In the genomic region with DNA sequence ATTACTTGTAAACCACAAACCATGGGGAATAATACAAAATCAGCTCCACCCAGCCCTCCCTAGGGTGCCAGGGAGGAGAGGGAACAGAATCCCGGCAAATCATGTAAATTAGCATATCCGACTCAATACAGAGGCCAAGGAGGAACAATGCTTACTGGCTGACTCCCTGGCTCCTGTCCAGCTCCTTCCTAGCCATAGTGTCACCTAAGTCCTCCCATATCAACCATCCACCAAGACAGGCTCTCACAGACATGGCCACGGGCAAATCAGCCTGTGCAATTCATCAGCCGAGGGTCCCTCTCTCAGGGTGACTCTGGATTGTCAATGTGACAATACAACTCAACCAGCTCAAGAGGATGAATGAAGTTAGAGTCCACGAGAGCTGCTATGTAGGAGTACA, we compare ENCODE assay signal across 8 mouse cellular contexts. TPM values are rescaled to one million over a fixed set of nuclear protein-coding genes. Genes with fewer than 3 reads are reported as not detected.
DNase-seq lines count a peak whose midpoint lies in the region; ATAC-seq and TF ChIP-seq lines count a peak whose summit lies in the region.

No protein-coding gene starts in this region.

- H3K36me3 ChIP-seq in E14TG2a.4 (ENCODE audit: insufficient read depth, low read length), result peaks cover 37% of the 10 kb centered on the region
- peaks cover 8% of the 10 kb centered on the region for H3K36me3 ChIP-seq in forebrain, embryonic 13.5 days (ENCODE audit: poor library complexity, severe bottlenecking)
- H3K36me3 ChIP-seq in kidney, postnatal 0 days (ENCODE audit: insufficient read depth, low read length), result peaks cover 9% of the 10 kb centered on the region; the same call in 1 of the 2 replicates
- no peaks in the 10 kb centered on the region for H3K36me3 ChIP-seq in neural tube, embryonic 14.5 days (ENCODE audit: control insufficient read depth, insufficient read depth, low read length)
- H3K36me3 ChIP-seq in thymus, adult 2 months (ENCODE audit: control insufficient read depth, insufficient read depth, low read length), result no peaks in the 10 kb centered on the region

- no peaks in the 10 kb centered on the region for H3K9me3 ChIP-seq in E14TG2a.4 (ENCODE audit: low read length)
- no peaks in the 10 kb centered on the region for H3K9me3 ChIP-seq in forebrain, embryonic 13.5 days (replicated peaks)
- no peaks in the 10 kb centered on the region for H3K9me3 ChIP-seq in kidney, postnatal 0 days (replicated peaks; ENCODE audit: low read length)
- H3K9me3 ChIP-seq in neural tube, embryonic 14.5 days (ENCODE audit: control insufficient read depth, low read length), result no peaks in the 10 kb centered on the region

- peak overlapping the region; percentile 89 for H3K4me3 ChIP-seq in E14TG2a.4 (replicated peaks; ENCODE audit: low read length)
- peak overlapping the region; percentile 67 for H3K4me3 ChIP-seq in forebrain, embryonic 13.5 days
- H3K4me3 ChIP-seq in kidney, postnatal 0 days (replicated peaks; ENCODE audit: low read depth, low read length), result peak overlapping the region; percentile 65
- H3K4me3 ChIP-seq in neural tube, embryonic 14.5 days (ENCODE audit: low read depth, low read length), result peak overlapping the region; percentile 69; the same call in 1 of the 2 replicates
- no peak overlapping the region for H3K4me3 ChIP-seq in thymus, adult 2 months (ENCODE audit: control insufficient read depth, insufficient read depth, low read length)

- peak overlapping the region; percentile 80 for H3K9ac ChIP-seq in forebrain, embryonic 13.5 days
- H3K9ac ChIP-seq in kidney, postnatal 0 days (ENCODE audit: low read depth, low read length), result peak overlapping the region; percentile 77; the same call in 1 of the 2 replicates
- peak overlapping the region; percentile 32; the same call in 1 of the 2 replicates for H3K9ac ChIP-seq in neural tube, embryonic 14.5 days (replicated peaks; ENCODE audit: low read depth, low read length)

- H3K4me2 ChIP-seq in forebrain, embryonic 13.5 days, result peak overlapping the region; percentile 98
- peak overlapping the region; percentile 78 for H3K4me2 ChIP-seq in kidney, postnatal 0 days (ENCODE audit: low read length)
- peak overlapping the region; percentile 82; the same call in 1 of the 2 replicates for H3K4me2 ChIP-seq in neural tube, embryonic 14.5 days (ENCODE audit: low read depth, low read length)

- TF ChIP-seq CTCF in E14TG2a.4 (conservative IDR thresholded peaks at IDR 0.05; ENCODE audit: low read length), result no peak
- no peak for TF ChIP-seq CTCF in kidney, postnatal 0 days (IDR thresholded peaks at IDR 0.05; ENCODE audit: low read depth)
- no peak for TF ChIP-seq CTCF in thymus, adult 2 months (IDR thresholded peaks at IDR 0.05; ENCODE audit: borderline replicate concordance, control insufficient read depth, extremely low read depth, insufficient read depth, low read length, poor library complexity)

- no peak for ATAC-seq in forebrain, embryonic 13.5 days
- no peak for ATAC-seq in kidney, postnatal 0 days (replicated peaks; ENCODE audit: low FRiP score, low read depth)
- ATAC-seq in neural tube, embryonic 14.5 days (ENCODE audit: low read depth), result no peak

- no peak overlapping the region for H3K27ac ChIP-seq in forebrain, embryonic 13.5 days
- H3K27ac ChIP-seq in kidney, postnatal 0 days, result no peak overlapping the region
- no peak overlapping the region for H3K27ac ChIP-seq in neural tube, embryonic 14.5 days (ENCODE audit: low read depth, low read length)
- no peak overlapping the region for H3K27ac ChIP-seq in thymus, adult 2 months (ENCODE audit: control insufficient read depth, insufficient read depth, low read length)

- H3K4me1 ChIP-seq in E14TG2a.4 (replicated peaks; ENCODE audit: low read depth, low read length), result peaks cover 28% of the 10 kb centered on the region
- peaks cover 20% of the 10 kb centered on the region for H3K4me1 ChIP-seq in forebrain, embryonic 13.5 days
- peaks cover 10% of the 10 kb centered on the region; the same call in 1 of the 2 replicates for H3K4me1 ChIP-seq in kidney, postnatal 0 days (replicated peaks; ENCODE audit: insufficient read depth, low read length)
- H3K4me1 ChIP-seq in neural tube, embryonic 14.5 days (ENCODE audit: control insufficient read depth, insufficient read depth, low read length), result peaks cover 6% of the 10 kb centered on the region; the same call in 1 of the 2 replicates
- peaks cover 9% of the 10 kb centered on the region for H3K4me1 ChIP-seq in thymus, adult 2 months (replicated peaks; ENCODE audit: control insufficient read depth, insufficient read depth, low read length)

- TF ChIP-seq POLR2A in thymus, adult 2 months (IDR thresholded peaks at IDR 0.05; ENCODE audit: control insufficient read depth, extremely low read depth, insufficient read depth, low read length, poor library complexity), result no peak

- peak; percentile 24 for DNase-seq in 416B (ENCODE audit: low read depth)
- DNase-seq in kidney, postnatal 0 days (ENCODE audit: low spot score), result no peak
- no peak for DNase-seq in thymus, adult 2 months
- no peak for DNase-seq in gastrocnemius, postnatal 36 days
- no peak for DNase-seq in c-Kit-positive CD71-positive TER-119-positive erythroid progenitor cells, embryonic 14.5 days (ENCODE audit: low spot score)

- intact Hi-C loops in gastrocnemius, postnatal 36 days (cut with DNase I), result loop anchor here (10.0 kb wide), 1 partner anchor 406 kb away; a partner anchor contains a TSS

- 26% methylated on average over 5 of the region's 5 CpGs for WGBS in forebrain, embryonic 13.5 days
- 41% methylated on average over 5 of the region's 5 CpGs for whole genome bisulfite sequencing in kidney, postnatal 0 days
- WGBS in neural tube, embryonic 14.5 days, result 20% methylated on average over 5 of the region's 5 CpGs
- WGBS in thymus, adult 2 months, result 87% methylated on average over 5 of the region's 5 CpGs

- peaks cover 3% of the 10 kb centered on the region; the same call in 1 of the 2 replicates for H3K27me3 ChIP-seq in E14TG2a.4 (ENCODE audit: insufficient read depth, low read length)
- H3K27me3 ChIP-seq in forebrain, embryonic 13.5 days, result no peaks in the 10 kb centered on the region
- H3K27me3 ChIP-seq in kidney, postnatal 0 days (ENCODE audit: insufficient read depth, low read length), result no peaks in the 10 kb centered on the region
- H3K27me3 ChIP-seq in neural tube, embryonic 14.5 days (ENCODE audit: control insufficient read depth, insufficient read depth, low read length), result no peaks in the 10 kb centered on the region
- no peaks in the 10 kb centered on the region for H3K27me3 ChIP-seq in thymus, adult 2 months (ENCODE audit: control insufficient read depth, insufficient read depth, low read length)

RNA-seq across cellular contexts. Expression of a gene that starts 1.4 kb away (rescaled TPM):
- 99.7 and 106 TPM in 2 replicates for polyA plus RNA-seq in forebrain, embryonic 13.5 days (2015; fragmentation: Nextera tagmentation; extraction: Ambion mirVana)
- polyA plus RNA-seq in kidney, postnatal 0 days (2015; fragmentation: Nextera tagmentation; extraction: Ambion mirVana), result 297 and 318 TPM in 2 replicates
- 104 TPM in 2 replicates for polyA plus RNA-seq in neural tube, embryonic 14.5 days (2014; fragmentation: Nextera tagmentation; extraction: Ambion mirVana)
- polyA plus RNA-seq in thymus, adult 2 months (2012; rRNA removed), result 52.3 and 54.3 TPM in 2 replicates
- total RNA-seq in gastrocnemius, postnatal 36 days (2021), result 10 to 100 TPM; 54.0 to 57.9 TPM

RNA-seq across cellular contexts. Expression of a gene that starts 4.9 kb away (rescaled TPM):
- not detected in 2 replicates for polyA plus RNA-seq in forebrain, embryonic 13.5 days (2015; fragmentation: Nextera tagmentation; extraction: Ambion mirVana)
- polyA plus RNA-seq in kidney, postnatal 0 days (2015; fragmentation: Nextera tagmentation; extraction: Ambion mirVana), result not detected in 2 replicates
- 0.30 TPM in 1 of 2 replicates, not detected in the other for polyA plus RNA-seq in neural tube, embryonic 14.5 days (2014; fragmentation: Nextera tagmentation; extraction: Ambion mirVana)
- not detected in 2 replicates for polyA plus RNA-seq in thymus, adult 2 months (2012; rRNA removed)
- not detected for total RNA-seq in gastrocnemius, postnatal 36 days (2021)

RNA-seq across cellular contexts. Expression of a gene that starts 44.5 kb away (rescaled TPM):
- 47.9 and 50.3 TPM in 2 replicates for polyA plus RNA-seq in forebrain, embryonic 13.5 days (2015; fragmentation: Nextera tagmentation; extraction: Ambion mirVana)
- polyA plus RNA-seq in kidney, postnatal 0 days (2015; fragmentation: Nextera tagmentation; extraction: Ambion mirVana), result 99.7 and 114 TPM in 2 replicates
- polyA plus RNA-seq in neural tube, embryonic 14.5 days (2014; fragmentation: Nextera tagmentation; extraction: Ambion mirVana), result 31.9 and 36.4 TPM in 2 replicates
- 14.5 and 14.9 TPM in 2 replicates for polyA plus RNA-seq in thymus, adult 2 months (2012; rRNA removed)
- 10 to 100 TPM; 51.1 to 53.8 TPM for total RNA-seq in gastrocnemius, postnatal 36 days (2021)
